Mouse (Mus musculus) layer of hippocampus, adult 18-20 months (tissue): ENCODE results near the gene Ntrk2. TPM values are rescaled to one million over a fixed set of nuclear protein-coding genes. Genes with fewer than 3 reads are reported as not detected.
A peak's percentile ranks its signal among the peaks of the same experiment; 100 is the strongest.
"Not testable (repeated sequence)": the region's sequence is repeated elsewhere in the genome, so short reads cannot be mapped to it uniquely, and the experiment has no call there.

ENCODE experiments used
- DNase-seq, 2 experiments: peaks; one replicate each; pipeline ENCODE4 v3.0.0; 2022; ENCODE audit warnings: low spot score in 2 of 2
- total RNA-seq, 2 experiments: library from RNA; stranded (reverse); gene quantifications; 2 replicates each; pipeline ENCODE4 v1.2.3; 2021

Ntrk2 gene
- total RNA-seq, 2 experiments from 2014 or later: 333 to 338 TPM

GRCm38 (mm10) chr13:59095811-59096391 is 289.5 kb downstream of the Ntrk2 start:
- no peak for DNase-seq

- DNase-seq: no peak
Measured at GRCm38 (mm10) chr13:59100086-59100485, 293.7 kb downstream of the Ntrk2 start.

GRCm38 (mm10) chr13:59107791-59108190 is 301.4 kb downstream of the Ntrk2 start:
- DNase-seq: not testable (repeated sequence)

- DNase-seq: no peak
Measured at GRCm38 (mm10) chr13:59110107-59110506, 303.7 kb downstream of the Ntrk2 start.

- no peak for DNase-seq
Measured at GRCm38 (mm10) chr13:59114684-59115083, 308.3 kb downstream of the Ntrk2 start.

- DNase-seq: no peak
Measured at GRCm38 (mm10) chr13:59115551-59115950, 309.2 kb downstream of the Ntrk2 start.

- no peak for DNase-seq
Measured at GRCm38 (mm10) chr13:59117233-59117632, 310.9 kb downstream of the Ntrk2 start.

- no peak for DNase-seq
Measured at GRCm38 (mm10) chr13:59119596-59120394, 313.4 kb downstream of the Ntrk2 start.

- DNase-seq: peak; percentile 11 to 59
Measured at GRCm38 (mm10) chr13:59143141-59143744, 336.9 kb downstream of the Ntrk2 start.

- peak; percentile 39 to 73 for DNase-seq
Measured at GRCm38 (mm10) chr13:59144321-59144856, 338.0 kb downstream of the Ntrk2 start.

GRCm38 (mm10) chr13:59145677-59146555 is 339.5 kb downstream of the Ntrk2 start:
- DNase-seq: peak; percentile 94 to 98

- no peak for DNase-seq
Measured at GRCm38 (mm10) chr13:59146616-59147015, 340.2 kb downstream of the Ntrk2 start.

GRCm38 (mm10) chr13:59147976-59148375 is 341.6 kb downstream of the Ntrk2 start:
- no peak for DNase-seq

- DNase-seq: no peak
Measured at GRCm38 (mm10) chr13:59148793-59149192, 342.4 kb downstream of the Ntrk2 start.

- no peak for DNase-seq
Measured at GRCm38 (mm10) chr13:59164015-59164414, 357.6 kb downstream of the Ntrk2 start.

- DNase-seq: no peak
Measured at GRCm38 (mm10) chr13:59173840-59174239, 367.5 kb downstream of the Ntrk2 start.

- no peak for DNase-seq
Measured at GRCm38 (mm10) chr13:59176021-59176420, 369.7 kb downstream of the Ntrk2 start.

GRCm38 (mm10) chr13:59176485-59176884 is 370.1 kb downstream of the Ntrk2 start:
- DNase-seq: no peak

- DNase-seq: no peak
Measured at GRCm38 (mm10) chr13:59177003-59177402, 370.6 kb downstream of the Ntrk2 start.

- no peak for DNase-seq
Measured at GRCm38 (mm10) chr13:59179986-59180385, 373.6 kb downstream of the Ntrk2 start.

- DNase-seq: peak; percentile 28 to 53
Measured at GRCm38 (mm10) chr13:59180781-59181180, 374.4 kb downstream of the Ntrk2 start.
